Mouse (Mus musculus): ENCODE measurements around the gene Rnls.

GRCm38 (mm10) chr19:33223276-33223675 is 168.8 kb downstream of the Rnls start:
- TF ChIP-seq POLR2A (IDR thresholded peaks at IDR 0.05; ENCODE audit: low read depth, low read length) (no peak), CTCF (conservative IDR thresholded peaks at IDR 0.05; ENCODE audit: insufficient read depth, insufficient read length, low read depth, low read length) (no peak)

Data from kidney, adult 2 months (tissue).